Mouse (Mus musculus) CH12.LX (cell line): ENCODE data around the gene Abcb10.

Source experiments
- CTCF ChIP-seq, 2 experiments: IDR thresholded peaks in 1 of 2; conservative IDR thresholded peaks in 1 of 2; 2 replicates each; pipeline ENCODE4 v1.5.1; 2011 to 2012; ENCODE audit warnings: low read depth in 2 of 2, low read length in 2 of 2, improper control_type of control experiment in 1 of 2, inconsistent platforms in 1 of 2, mild to moderate bottlenecking in 1 of 2, moderate library complexity in 1 of 2
- EP300 ChIP-seq: IDR thresholded peaks from 2 replicates; pipeline ENCODE4 v1.6.1; 2011; ENCODE audit warnings: low read length, improper control_type of control experiment
- GABPA ChIP-seq: IDR thresholded peaks from 2 replicates; pipeline ENCODE4 v1.6.1; 2012; ENCODE audit warnings: low read depth, low read length, improper control_type of control experiment, inconsistent platforms; ENCODE audit not compliant: insufficient replicate concordance
- MAFK ChIP-seq: IDR thresholded peaks from 2 replicates; pipeline ENCODE4 v1.6.1; 2011; ENCODE audit warnings: low read length, improper control_type of control experiment; ENCODE audit not compliant: insufficient replicate concordance
- POLR2AphosphoS2 ChIP-seq: IDR thresholded peaks from 2 replicates; pipeline ENCODE4 v1.6.1; 2011; ENCODE audit warnings: low read depth, low read length, improper control_type of control experiment
- RCOR1 ChIP-seq: conservative IDR thresholded peaks from 2 replicates; pipeline ENCODE4 v1.6.1; 2012; ENCODE audit warnings: low read depth, mild to moderate bottlenecking, inconsistent platforms, low read length, improper control_type of control experiment
- ZNF384 ChIP-seq: IDR thresholded peaks from 2 replicates; pipeline ENCODE4 v1.6.1; 2012; ENCODE audit warnings: low read depth, low read length, improper control_type of control experiment, inconsistent platforms

GRCm38 (mm10) chr8:123989128-123989527, 6.2 kb upstream of the Abcb10 start:
- TF ChIP-seq RCOR1, result no peak
- no peak for TF ChIP-seq EP300
- no peak for TF ChIP-seq GABPA
- TF ChIP-seq MAFK, result no peak
- no peak for TF ChIP-seq CTCF (conservative IDR thresholded peaks at IDR 0.05 in 1 of 2, IDR thresholded peaks at IDR 0.05 in 1 of 2; ENCODE audit: low read depth in 2 of 2, low read length in 2 of 2)
- TF ChIP-seq POLR2AphosphoS2, result no peak
- TF ChIP-seq ZNF384, result no peak
